Mouse (Mus musculus): ENCODE results near the gene Ube2h.

Gene Ube2h

GRCm38 (mm10) chr6:30304399-30304917, at the start of gene Ube2h:
Gene Ube2h (minus strand): TSS chr6:30304539.
- DNase-seq, result peak; percentile 98

DNA sequence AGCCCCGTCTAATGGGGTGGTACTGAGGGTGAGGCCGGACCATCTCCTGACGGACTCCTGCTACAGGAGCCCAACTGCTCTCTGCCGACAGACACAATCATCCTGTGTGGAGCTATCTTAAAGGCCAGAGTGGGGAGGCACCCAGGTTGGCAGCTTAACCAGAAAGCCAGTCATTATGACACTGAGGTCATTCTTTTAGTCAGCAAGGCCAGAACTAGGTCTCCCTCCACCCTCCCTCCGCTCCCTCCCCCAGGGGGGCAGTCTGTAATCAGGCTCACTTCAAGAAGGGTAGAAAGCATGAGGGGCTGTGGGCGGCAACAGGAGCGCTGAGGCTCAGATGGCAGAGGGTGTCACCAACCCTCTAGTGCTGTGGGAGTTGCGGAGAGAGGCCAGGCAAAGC, 49.3 kb upstream of the Ube2h start:
- DNase-seq, result peak; percentile 30

DNA sequence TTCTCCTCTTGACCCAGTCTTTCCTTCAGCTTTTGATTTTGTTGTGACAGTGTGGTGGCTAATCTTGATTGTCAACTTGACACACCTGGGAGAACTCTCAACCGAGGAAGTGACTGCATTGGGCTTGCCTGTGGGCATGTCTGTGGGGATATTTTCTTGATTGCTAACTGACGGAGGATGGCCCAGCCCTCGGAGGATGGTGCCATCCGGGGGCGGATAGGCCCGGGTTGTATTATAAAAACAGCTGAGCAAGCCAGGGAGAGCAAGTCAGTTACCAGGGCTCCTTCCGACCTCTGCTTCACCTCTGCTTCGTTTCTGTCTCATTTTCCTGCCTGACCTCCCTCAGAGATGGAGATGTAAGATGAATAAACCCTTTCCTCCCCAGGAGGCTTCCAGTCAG, 48.4 kb upstream of the Ube2h start:
- DNase-seq, result no peak

- no peak for DNase-seq
These were observed 47.0 kb upstream of the Ube2h start for GRCm38 (mm10) chr6:30351290-30351689.

DNA sequence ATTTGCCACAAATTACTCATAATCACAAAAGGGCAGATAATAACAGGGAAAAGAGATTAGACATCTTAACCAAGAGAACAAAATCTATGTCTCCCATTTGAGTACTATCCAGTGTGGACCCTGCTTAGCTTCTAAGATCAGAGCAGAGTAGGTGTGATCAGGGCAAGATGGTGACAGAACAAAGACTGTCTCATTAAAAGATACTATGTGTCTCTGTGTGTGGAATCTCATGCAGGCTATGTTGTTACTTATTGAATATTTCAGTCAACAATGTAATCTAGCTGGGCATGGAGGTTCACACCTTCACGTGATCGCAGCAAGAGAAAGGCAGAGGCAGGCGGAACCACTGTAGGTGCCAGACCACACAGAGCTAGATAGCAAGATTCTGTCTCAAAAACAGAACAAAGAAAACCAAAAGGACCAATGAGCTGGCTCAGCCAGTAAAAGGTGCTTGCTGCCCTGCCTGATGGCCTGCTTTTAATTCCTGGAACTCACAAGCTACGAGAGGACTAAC, 43.0 kb upstream of the Ube2h start:
- no peak for DNase-seq

DNA sequence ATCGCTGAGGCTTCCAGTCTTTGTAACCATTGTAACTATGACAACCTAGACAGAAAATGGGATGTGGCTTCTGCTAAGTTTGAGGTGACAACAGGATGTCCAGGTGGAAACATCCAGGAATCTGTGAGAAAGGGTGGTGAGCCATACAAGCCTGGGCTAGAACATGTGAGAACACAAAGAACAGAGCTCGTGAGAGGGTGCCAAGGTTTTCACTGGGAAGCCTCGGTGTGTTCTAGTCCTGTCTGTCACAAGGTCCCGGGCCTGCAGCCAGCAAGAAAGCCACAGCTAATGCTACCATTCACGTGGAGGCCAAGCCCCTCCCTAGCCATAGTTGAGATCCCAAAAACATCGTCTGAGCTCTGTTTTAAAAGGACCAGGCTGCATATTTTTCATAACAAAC, 42.4 kb upstream of the Ube2h start:
- DNase-seq, result no peak

DNA sequence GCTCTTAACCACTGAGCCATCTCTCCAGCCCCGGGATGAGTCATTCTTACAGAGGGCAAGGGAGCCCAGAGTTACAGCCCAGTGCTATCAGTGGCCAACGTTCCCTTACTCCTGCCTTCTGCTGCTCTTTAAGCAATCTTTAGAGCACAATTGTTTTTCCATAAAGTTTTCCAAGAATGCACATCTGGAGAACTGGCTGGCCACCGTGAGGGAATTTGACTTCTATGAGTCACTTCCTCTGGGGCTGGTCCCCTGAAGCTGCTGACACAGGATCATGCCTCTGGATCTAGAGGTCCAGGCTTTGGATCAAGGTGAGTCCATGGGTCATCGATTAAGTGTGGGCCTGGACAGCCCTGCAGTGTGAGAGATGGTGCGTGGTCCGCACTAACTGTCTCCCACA, 39.7 kb upstream of the Ube2h start:
- DNase-seq, result no peak

GRCm38 (mm10) chr6:30340231-30340873, 36.0 kb upstream of the Ube2h start:
- no peak for DNase-seq

GRCm38 (mm10) chr6:30336912-30337311, 32.6 kb upstream of the Ube2h start:
- DNase-seq, result no peak

DNA sequence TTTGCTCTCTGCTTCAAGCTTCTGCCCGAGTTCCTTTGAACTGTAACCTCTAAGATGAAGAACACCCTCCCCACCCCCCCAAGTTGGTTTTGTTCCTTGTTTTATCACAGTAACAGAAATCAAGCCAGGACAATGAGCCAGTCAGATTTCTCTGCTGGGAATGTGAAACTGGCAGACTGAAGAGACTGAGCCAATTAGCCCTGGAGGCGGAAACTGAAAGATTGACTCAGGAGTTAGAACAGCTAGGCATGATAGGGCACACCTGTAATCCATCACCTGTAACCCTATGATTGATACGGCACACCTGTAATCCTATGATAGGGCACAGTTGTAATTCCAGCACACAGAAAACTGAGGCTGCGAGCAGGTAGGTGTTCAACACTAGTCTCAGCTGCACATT, 27.9 kb upstream of the Ube2h start:
- no peak for DNase-seq

DNA sequence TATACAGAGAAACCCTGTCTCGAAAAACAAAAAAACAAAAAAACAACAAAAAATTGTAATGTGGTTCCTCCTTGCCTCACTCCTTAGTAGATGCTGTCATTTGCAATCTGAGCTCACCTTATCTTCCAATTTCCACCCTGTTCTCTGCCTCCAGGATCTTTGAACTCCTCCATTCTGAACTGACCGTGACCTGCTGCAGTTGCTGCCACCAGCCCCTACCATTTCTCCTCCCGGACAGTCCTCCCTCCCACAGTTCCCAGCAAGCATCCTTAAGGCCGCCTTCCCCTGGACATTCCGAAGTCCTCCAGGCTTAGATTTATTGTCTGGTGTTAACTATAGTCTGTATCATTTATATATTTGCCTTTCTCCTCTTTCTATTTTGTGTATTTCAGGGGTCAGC, 26.4 kb upstream of the Ube2h start:
- DNase-seq, result no peak

GRCm38 (mm10) chr6:30325932-30326501, 21.7 kb upstream of the Ube2h start:
- no peak for DNase-seq

DNA sequence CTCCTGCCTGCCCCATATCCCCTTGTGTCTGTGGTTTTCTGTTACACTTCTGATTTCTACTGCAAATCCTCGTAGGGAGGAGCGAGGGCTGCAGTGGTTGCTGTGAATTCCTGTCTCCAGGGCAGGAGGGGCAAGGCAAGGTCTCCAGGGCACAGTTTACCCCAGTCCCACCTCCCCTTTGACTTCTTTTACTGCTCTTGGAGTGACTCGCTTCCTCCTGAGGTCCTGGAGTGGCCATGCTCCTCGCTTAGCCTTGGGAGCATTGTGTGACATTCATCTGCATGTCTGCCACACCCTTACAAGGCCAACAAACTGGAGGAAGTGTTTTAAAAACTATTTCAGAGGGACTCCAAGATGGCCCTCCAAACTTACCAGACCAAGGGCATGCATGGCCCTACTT, 16.7 kb upstream of the Ube2h start:
- no peak for DNase-seq

DNA sequence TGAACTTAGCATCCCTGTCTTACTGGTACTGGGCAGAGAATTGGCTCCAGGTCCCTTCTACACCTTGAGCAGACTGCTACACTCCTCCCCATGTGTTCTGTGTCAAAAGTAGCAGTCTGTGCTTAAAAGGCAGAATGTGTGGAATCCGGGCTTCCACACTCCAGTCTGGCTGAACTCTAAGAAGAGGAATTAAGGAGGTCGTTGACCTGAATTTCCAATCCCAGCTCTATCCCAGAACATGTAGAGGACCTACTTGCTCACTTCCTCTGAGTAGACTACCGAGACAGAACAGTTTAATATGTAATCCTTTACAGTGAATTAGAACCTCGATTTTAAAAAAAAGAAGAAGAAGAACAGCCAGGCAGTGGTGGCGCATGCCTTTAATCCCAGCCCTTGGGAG, 14.9 kb upstream of the Ube2h start:
- no peak for DNase-seq

DNA sequence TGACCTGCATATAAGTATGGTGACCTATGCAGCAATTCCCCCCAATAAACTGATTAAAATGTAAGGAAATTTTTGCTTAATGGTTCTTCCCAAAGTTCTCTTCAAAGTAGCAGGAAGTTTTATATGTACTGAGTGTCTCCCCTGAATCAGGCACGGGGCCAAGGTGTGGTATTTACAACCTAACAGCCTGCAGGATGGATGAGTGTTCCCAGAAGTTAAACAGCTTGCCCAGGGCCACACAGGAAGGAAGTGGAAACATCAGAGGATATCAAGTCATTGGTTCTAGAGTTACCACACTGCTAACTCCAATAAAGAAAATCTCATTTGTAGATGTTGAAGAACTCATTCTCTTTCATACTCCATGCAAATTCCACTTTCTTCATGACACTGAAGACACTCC, 7.7 kb upstream of the Ube2h start:
- no peak for DNase-seq

GRCm38 (mm10) chr6:30308751-30309150, 4.4 kb upstream of the Ube2h start:
- peak; percentile 57 for DNase-seq

- no peak for DNase-seq
These were observed 3.4 kb upstream of the Ube2h start for GRCm38 (mm10) chr6:30307691-30308090.

DNA sequence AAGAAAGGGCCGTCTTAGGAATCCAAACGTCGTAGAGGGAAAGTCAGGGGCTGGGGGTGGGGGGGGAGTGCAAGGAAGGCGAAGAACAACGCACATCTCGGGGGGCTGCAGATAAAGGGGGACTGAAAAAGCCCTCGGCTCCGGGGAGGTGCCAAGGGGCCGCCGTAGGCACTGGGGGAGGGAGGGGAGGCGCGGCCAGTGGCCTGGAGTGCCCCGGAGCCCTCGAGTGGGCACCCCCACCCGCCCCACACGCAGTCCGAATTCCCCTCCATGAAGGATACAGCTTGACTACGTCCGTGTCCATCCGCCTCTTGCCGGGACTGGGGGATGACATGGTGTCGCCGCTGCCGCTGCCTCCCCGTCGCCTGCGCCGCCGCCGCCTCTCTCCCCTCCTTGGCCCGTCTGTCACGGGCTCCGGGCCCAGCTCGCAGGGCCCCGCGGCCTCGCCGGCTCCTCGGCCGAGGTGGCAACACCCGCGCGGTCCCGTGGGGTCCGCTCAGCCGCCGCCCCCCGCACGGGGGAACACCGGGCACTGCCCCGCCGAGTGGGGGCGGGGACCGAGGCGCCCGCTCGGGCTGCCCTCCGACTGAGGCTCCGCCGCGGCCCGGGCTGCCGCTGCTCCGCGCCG, 454 bp downstream of the Ube2h start:
- DNase-seq, result peak; percentile 60

GRCm38 (mm10) chr6:30302781-30303631, 1.3 kb downstream of the Ube2h start:
- peak; percentile 42 for DNase-seq

- no peak for DNase-seq
These were observed 2.2 kb downstream of the Ube2h start for GRCm38 (mm10) chr6:30302156-30302555.

GRCm38 (mm10) chr6:30300901-30301300, 3.4 kb downstream of the Ube2h start:
- peak; percentile 21 for DNase-seq

GRCm38 (mm10) chr6:30300372-30300771, 4.0 kb downstream of the Ube2h start:
- peak; percentile 92 for DNase-seq

- no peak for DNase-seq
These were observed 4.7 kb downstream of the Ube2h start for GRCm38 (mm10) chr6:30299683-30300082.

All from retina, postnatal 1 day (tissue).